Mouse (Mus musculus): ENCODE data around the gene Gba. TPM values are rescaled to one million over a fixed set of nuclear protein-coding genes. Genes with fewer than 3 reads are reported as not detected.

The Gba gene
- total and polyA plus RNA-seq, 3 experiments: 63.6 to 65.3 (median 64.1) TPM

DNA sequence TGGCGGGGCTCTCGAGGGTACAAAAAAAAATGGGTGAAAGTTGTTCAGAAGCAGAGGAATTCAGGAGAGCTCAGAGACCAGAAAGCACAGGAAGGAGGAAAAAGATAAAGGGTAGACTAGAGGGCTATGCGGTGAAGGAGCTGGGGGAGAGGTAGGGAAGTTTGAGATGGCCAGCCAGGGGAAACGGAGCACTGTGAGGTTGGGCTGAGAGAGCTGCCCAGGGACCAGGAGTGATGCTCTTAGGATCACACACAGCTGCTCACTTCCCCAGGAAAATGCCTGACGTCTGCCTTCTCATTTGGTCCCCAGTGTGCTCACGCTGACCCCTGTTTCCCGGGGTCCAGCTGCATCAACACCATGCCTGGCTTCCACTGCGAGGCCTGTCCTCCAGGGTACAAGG lies 16.8 kb downstream of the Gba start:
- peaks cover 0 to 22% of the 10 kb centered on the region in 2 experiments for H3K36me3 ChIP-seq (replicated peaks in 1 of 2; ENCODE audit: control insufficient read depth in 1 of 2, insufficient read depth in 1 of 2, low read length in 1 of 2)

GRCm38 (mm10) chr3:89221167-89221566 lies 18.4 kb downstream of the Gba start:
- in situ Hi-C loops (cut with MboI; ENCODE audit: low pct_ligation_motif_present, low pct_unique_long_range_greater_than_20kb, low sequenced_read_pairs) (no loop called here), dilution Hi-C loops (cut with MboI; ENCODE audit: extremely low pct_ligation_motif_present, extremely low pct_unique_long_range_greater_than_20kb, low sequenced_read_pairs) (no loop called here)
- Histone ChIP-seq H3K9ac (ENCODE audit: insufficient read depth, low read depth) (no peak overlapping the region), H3K4me1 (ENCODE audit: control insufficient read depth in 1 of 2, insufficient read depth in 2 of 2) (no peaks in the 10 kb centered on the region; a peak in 1 of 4 replicates), H3K36me3 (replicated peaks in 1 of 2; ENCODE audit: control insufficient read depth in 1 of 2, insufficient read depth in 1 of 2, low read length in 1 of 2) (peaks cover 0 to 31% of the 10 kb centered on the region in 2 experiments), H3K9me3 (replicated peaks; ENCODE audit: low read length) (no peaks in the 10 kb centered on the region), H3K27ac (ENCODE audit: insufficient read depth, low read depth) (no peak overlapping the region), H3K79me2 (replicated peaks; ENCODE audit: control insufficient read depth, extremely low read depth, insufficient read depth, poor library complexity, severe bottlenecking) (no peaks in the 10 kb centered on the region), H3K27me3 (replicated peaks) (no peaks in the 10 kb centered on the region), H3K4me2 (ENCODE audit: insufficient read depth, low read depth, poor library complexity, severe bottlenecking) (no peak overlapping the region), H3K4me3 (replicated peaks in 1 of 3; ENCODE audit: low read depth in 2 of 3, low read length in 2 of 3, poor library complexity in 1 of 3) (no peak overlapping the region)
- TF ChIP-seq JUN (IDR thresholded peaks at IDR 0.05; ENCODE audit: insufficient read depth, low read depth, low read length) (no peak), SMC3 (IDR thresholded peaks at IDR 0.05; ENCODE audit: low read depth, low read length) (no peak), HCFC1 (IDR thresholded peaks at IDR 0.05; ENCODE audit: low read depth, low read length) (no peak), RCOR1 (conservative IDR thresholded peaks at IDR 0.05; ENCODE audit: low read depth, low read length) (no peak), TBP (conservative IDR thresholded peaks at IDR 0.05; ENCODE audit: low read depth, low read length) (no peak), ZMIZ1 (IDR thresholded peaks at IDR 0.05; ENCODE audit: low read depth, low read length) (no peak), ELF1 (IDR thresholded peaks at IDR 0.05; ENCODE audit: low read depth, low read length) (no peak), NELFE (IDR thresholded peaks at IDR 0.05; ENCODE audit: low read depth, low read length) (no peak), KAT2A (IDR thresholded peaks at IDR 0.05; ENCODE audit: insufficient replicate concordance, low read length) (no peak), POLR2AphosphoS2 (IDR thresholded peaks at IDR 0.05; ENCODE audit: low read depth, low read length) (no peak), IRF4 (IDR thresholded peaks at IDR 0.05; ENCODE audit: low read depth, low read length) (no peak), SIN3A (IDR thresholded peaks at IDR 0.05; ENCODE audit: low read length) (no peak), BHLHE40 (IDR thresholded peaks at IDR 0.05; ENCODE audit: low read depth, low read length) (no peak), MAZ (IDR thresholded peaks at IDR 0.05; ENCODE audit: low read depth, low read length) (no peak), ZKSCAN1 (IDR thresholded peaks at IDR 0.05; ENCODE audit: borderline replicate concordance, low read depth, low read length) (no peak), RAD21 (IDR thresholded peaks at IDR 0.05; ENCODE audit: low read depth, low read length) (no peak), MAX (IDR thresholded peaks at IDR 0.05; ENCODE audit: low read length) (no peak), NRF1 (IDR thresholded peaks at IDR 0.05; ENCODE audit: low read depth, low read length) (no peak), PAX5 (IDR thresholded peaks at IDR 0.05; ENCODE audit: low read length) (no peak), USF2 (conservative IDR thresholded peaks at IDR 0.05; ENCODE audit: low read depth, low read length) (no peak)
- no peak for DNase-seq (ENCODE audit: extremely low read depth)

More for the DNA sequence above, 16.8 kb downstream of the Gba start:
- Histone ChIP-seq H3K4me3 (replicated peaks in 1 of 3; ENCODE audit: low read depth in 2 of 3, low read length in 2 of 3, poor library complexity in 1 of 3) (no peak overlapping the region), H3K27me3 (replicated peaks) (no peaks in the 10 kb centered on the region), H3K4me2 (ENCODE audit: insufficient read depth, low read depth, poor library complexity, severe bottlenecking) (no peak overlapping the region), H3K9ac (ENCODE audit: insufficient read depth, low read depth) (no peak overlapping the region), H3K4me1 (ENCODE audit: control insufficient read depth in 1 of 2, insufficient read depth in 2 of 2) (peaks cover 0 to 15% of the 10 kb centered on the region in 2 experiments; a peak in 3 of 4 replicates), H3K79me2 (replicated peaks; ENCODE audit: control insufficient read depth, extremely low read depth, insufficient read depth, poor library complexity, severe bottlenecking) (no peaks in the 10 kb centered on the region), H3K9me3 (replicated peaks; ENCODE audit: low read length) (no peaks in the 10 kb centered on the region), H3K27ac (ENCODE audit: insufficient read depth, low read depth) (no peak overlapping the region)
- in situ Hi-C loops (cut with MboI; ENCODE audit: low pct_ligation_motif_present, low pct_unique_long_range_greater_than_20kb, low sequenced_read_pairs) (no loop called here), dilution Hi-C loops (cut with MboI; ENCODE audit: extremely low pct_ligation_motif_present, extremely low pct_unique_long_range_greater_than_20kb, low sequenced_read_pairs) (no loop called here)
- no peak for TF ChIP-seq USF1 (IDR thresholded peaks at IDR 0.05; ENCODE audit: low read depth, low read length)
- TF ChIP-seq BHLHE40 (IDR thresholded peaks at IDR 0.05; ENCODE audit: low read depth, low read length): no peak
- TF ChIP-seq E2F4 (IDR thresholded peaks at IDR 0.05; ENCODE audit: insufficient replicate concordance, low read depth, low read length): no peak
- no peak for TF ChIP-seq UBTF (IDR thresholded peaks at IDR 0.05; ENCODE audit: low read depth, low read length)
- TF ChIP-seq JUN (IDR thresholded peaks at IDR 0.05; ENCODE audit: insufficient read depth, low read depth, low read length): no peak
- no peak for TF ChIP-seq ZKSCAN1 (IDR thresholded peaks at IDR 0.05; ENCODE audit: borderline replicate concordance, low read depth, low read length)
- TF ChIP-seq MEF2A (IDR thresholded peaks at IDR 0.05; ENCODE audit: borderline replicate concordance, low read depth, low read length): no peak
- TF ChIP-seq RCOR1 (conservative IDR thresholded peaks at IDR 0.05; ENCODE audit: low read depth, low read length): no peak
- TF ChIP-seq TCF12 (IDR thresholded peaks at IDR 0.05; ENCODE audit: low read depth, low read length): no peak
- no peak for TF ChIP-seq CTCF (conservative IDR thresholded peaks at IDR 0.05 in 1 of 2, IDR thresholded peaks at IDR 0.05 in 1 of 2; ENCODE audit: low read depth in 2 of 2, low read length in 2 of 2)
- TF ChIP-seq CHD2 (IDR thresholded peaks at IDR 0.05; ENCODE audit: low read length): no peak
- no peak for TF ChIP-seq MYC (IDR thresholded peaks at IDR 0.05; ENCODE audit: low read depth, low read length)
- TF ChIP-seq ETS1 (conservative IDR thresholded peaks at IDR 0.05; ENCODE audit: low read depth, low read length): no peak
- TF ChIP-seq TBP (conservative IDR thresholded peaks at IDR 0.05; ENCODE audit: low read depth, low read length): no peak
- TF ChIP-seq NRF1 (IDR thresholded peaks at IDR 0.05; ENCODE audit: low read depth, low read length): no peak
- no peak for TF ChIP-seq MAX (IDR thresholded peaks at IDR 0.05; ENCODE audit: low read length)
- no peak for TF ChIP-seq POLR2A (IDR thresholded peaks at IDR 0.05; ENCODE audit: low read depth, low read length)
- TF ChIP-seq ZNF384 (IDR thresholded peaks at IDR 0.05; ENCODE audit: low read depth, low read length): no peak
- no peak for DNase-seq (ENCODE audit: extremely low read depth)

Data from CH12.LX (cell line).